Mouse (Mus musculus): ENCODE results near the gene Mroh8.

DNA sequence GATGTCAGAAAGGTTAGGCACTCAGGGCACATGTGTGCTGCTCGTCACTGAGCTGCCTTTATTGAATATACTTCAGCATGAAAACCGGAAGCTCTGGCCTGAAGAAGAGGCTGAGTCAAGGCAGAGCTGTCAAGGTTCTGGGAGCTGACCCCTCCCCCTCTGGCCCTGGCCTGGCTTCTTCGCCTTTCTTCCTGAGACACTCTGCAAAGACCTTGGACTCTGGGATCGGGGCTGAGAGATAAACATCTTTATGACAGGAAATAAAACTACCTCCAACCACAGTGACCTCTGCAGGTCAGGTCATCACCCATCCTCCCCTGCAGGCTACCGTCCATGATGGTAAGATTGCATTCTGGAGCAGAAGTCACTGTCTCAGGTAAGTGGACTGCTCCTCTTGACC lies 34.3 kb downstream of the Mroh8 start:
- TF ChIP-seq HCFC1 (IDR thresholded peaks at IDR 0.05; ENCODE audit: borderline replicate concordance, insufficient read depth, low read length) (no peak), ZNF384 (IDR thresholded peaks at IDR 0.05; ENCODE audit: low read depth, low read length) (no peak), CHD2 (IDR thresholded peaks at IDR 0.05; ENCODE audit: low read depth, low read length) (no peak), MAFK (IDR thresholded peaks at IDR 0.05; ENCODE audit: insufficient read depth, low read depth, low read length) (no peak)

Data from ES-E14 (cell line).